Mouse (Mus musculus): ENCODE data around the gene Xpnpep1.

- TF ChIP-seq CTCF (conservative IDR thresholded peaks at IDR 0.05; ENCODE audit: insufficient read depth, insufficient read length, low read depth, low read length) (peak; percentile 43), POLR2A (IDR thresholded peaks at IDR 0.05; ENCODE audit: low read depth, low read length) (no peak)
Measured at GRCm38 (mm10) chr19:53073521-53073920, 33.5 kb upstream of the Xpnpep1 start.
